Mouse (Mus musculus): Measurements from ENCODE around the gene Slc6a13. TPM values are rescaled to one million over a fixed set of nuclear protein-coding genes. Genes with fewer than 3 reads are reported as not detected.
A peak's percentile ranks its signal among the peaks of the same experiment; 100 is the strongest.

Slc6a13 gene
- polyA plus RNA-seq, 1 experiment from 2014 or later = 0.87 TPM

GRCm38 (mm10) chr6:121337229-121337628 is 37.2 kb downstream of the Slc6a13 start:
- Histone ChIP-seq H3K4me3 (ENCODE audit: low read depth, low read length) (no peak overlapping the region), H3K4me1 (ENCODE audit: control insufficient read depth, insufficient read depth, low read length) (no peaks in the 10 kb centered on the region), H3K36me3 (ENCODE audit: control insufficient read depth, insufficient read depth, low read length) (no peaks in the 10 kb centered on the region), H3K4me2 (ENCODE audit: low read depth, low read length) (no peak overlapping the region), H3K27me3 (ENCODE audit: control insufficient read depth, insufficient read depth, low read length) (no peaks in the 10 kb centered on the region), H3K27ac (ENCODE audit: low read depth, low read length) (no peak overlapping the region), H3K9ac (replicated peaks; ENCODE audit: low read depth, low read length) (no peak overlapping the region), H3K9me3 (ENCODE audit: control insufficient read depth, low read length) (no peaks in the 10 kb centered on the region)
- WGBS = 93% methylated on average over 9 of the region's 9 CpGs
- ATAC-seq (ENCODE audit: low read depth) = no peak

GRCm38 (mm10) chr6:121337770-121338518 is 37.9 kb downstream of the Slc6a13 start:
- H3K9ac ChIP-seq (replicated peaks; ENCODE audit: low read depth, low read length) = no peak overlapping the region
- H3K4me3 ChIP-seq (ENCODE audit: low read depth, low read length) = no peak overlapping the region
- H3K27ac ChIP-seq (ENCODE audit: low read depth, low read length) = no peak overlapping the region
- ATAC-seq (ENCODE audit: low read depth) = peak; percentile 88
- H3K9me3 ChIP-seq (ENCODE audit: control insufficient read depth, low read length) = no peaks in the 10 kb centered on the region
- 35% methylated on average over 3 of the region's 3 CpGs for WGBS
- H3K36me3 ChIP-seq (ENCODE audit: control insufficient read depth, insufficient read depth, low read length) = no peaks in the 10 kb centered on the region
- no peaks in the 10 kb centered on the region for H3K4me1 ChIP-seq (ENCODE audit: control insufficient read depth, insufficient read depth, low read length)
- no peak overlapping the region for H3K4me2 ChIP-seq (ENCODE audit: low read depth, low read length)
- no peaks in the 10 kb centered on the region for H3K27me3 ChIP-seq (ENCODE audit: control insufficient read depth, insufficient read depth, low read length)

GRCm38 (mm10) chr6:121338519-121338896 is 38.5 kb downstream of the Slc6a13 start:
- ATAC-seq (ENCODE audit: low read depth) = peak; percentile 25; the same call in 1 of the 2 replicates
- H3K4me2 ChIP-seq (ENCODE audit: low read depth, low read length) = no peak overlapping the region
- no peaks in the 10 kb centered on the region for H3K9me3 ChIP-seq (ENCODE audit: control insufficient read depth, low read length)
- 57% methylated on average over 4 of the region's 4 CpGs for WGBS
- no peaks in the 10 kb centered on the region for H3K36me3 ChIP-seq (ENCODE audit: control insufficient read depth, insufficient read depth, low read length)
- no peak overlapping the region for H3K4me3 ChIP-seq (ENCODE audit: low read depth, low read length)
- H3K4me1 ChIP-seq (ENCODE audit: control insufficient read depth, insufficient read depth, low read length) = no peaks in the 10 kb centered on the region
- H3K9ac ChIP-seq (replicated peaks; ENCODE audit: low read depth, low read length) = no peak overlapping the region
- H3K27ac ChIP-seq (ENCODE audit: low read depth, low read length) = no peak overlapping the region
- H3K27me3 ChIP-seq (ENCODE audit: control insufficient read depth, insufficient read depth, low read length) = no peaks in the 10 kb centered on the region

GRCm38 (mm10) chr6:121341650-121342049 is 41.6 kb downstream of the Slc6a13 start:
- WGBS = 84% methylated on average over 6 of the region's 6 CpGs
- Histone ChIP-seq H3K27me3 (ENCODE audit: control insufficient read depth, insufficient read depth, low read length) (no peaks in the 10 kb centered on the region), H3K9me3 (ENCODE audit: control insufficient read depth, low read length) (no peaks in the 10 kb centered on the region), H3K4me1 (ENCODE audit: control insufficient read depth, insufficient read depth, low read length) (no peaks in the 10 kb centered on the region), H3K4me3 (ENCODE audit: low read depth, low read length) (no peak overlapping the region), H3K27ac (ENCODE audit: low read depth, low read length) (no peak overlapping the region), H3K36me3 (ENCODE audit: control insufficient read depth, insufficient read depth, low read length) (no peaks in the 10 kb centered on the region), H3K9ac (replicated peaks; ENCODE audit: low read depth, low read length) (no peak overlapping the region), H3K4me2 (ENCODE audit: low read depth, low read length) (no peak overlapping the region)
- ATAC-seq (ENCODE audit: low read depth) = no peak

GRCm38 (mm10) chr6:121343026-121343770 is 43.2 kb downstream of the Slc6a13 start, which contains the start of gene Slc6a12:
Gene Slc6a12 (plus strand): TSS chr6:121343076.
- Histone ChIP-seq H3K9me3 (ENCODE audit: control insufficient read depth, low read length) (no peaks in the 10 kb centered on the region), H3K27me3 (ENCODE audit: control insufficient read depth, insufficient read depth, low read length) (no peaks in the 10 kb centered on the region), H3K27ac (ENCODE audit: low read depth, low read length) (no peak within 1 kb of the TSS), H3K4me2 (ENCODE audit: low read depth, low read length) (no peak within 1 kb of the TSS), H3K4me1 (ENCODE audit: control insufficient read depth, insufficient read depth, low read length) (no peaks in the 10 kb centered on the region), H3K9ac (replicated peaks; ENCODE audit: low read depth, low read length) (no peak within 1 kb of the TSS), H3K36me3 (ENCODE audit: control insufficient read depth, insufficient read depth, low read length) (no peaks in the 10 kb centered on the region), H3K4me3 (ENCODE audit: low read depth, low read length) (no peak within 1 kb of the TSS)
- ATAC-seq (ENCODE audit: low read depth) = no peak
- 77% methylated on average over 15 of the region's 15 CpGs for WGBS

- Histone ChIP-seq H3K9me3 (ENCODE audit: control insufficient read depth, low read length) (no peaks in the 10 kb centered on the region), H3K36me3 (ENCODE audit: control insufficient read depth, insufficient read depth, low read length) (no peaks in the 10 kb centered on the region), H3K4me1 (ENCODE audit: control insufficient read depth, insufficient read depth, low read length) (no peaks in the 10 kb centered on the region), H3K4me3 (ENCODE audit: low read depth, low read length) (no peak overlapping the region), H3K9ac (replicated peaks; ENCODE audit: low read depth, low read length) (no peak overlapping the region), H3K27ac (ENCODE audit: low read depth, low read length) (no peak overlapping the region), H3K27me3 (ENCODE audit: control insufficient read depth, insufficient read depth, low read length) (no peaks in the 10 kb centered on the region), H3K4me2 (ENCODE audit: low read depth, low read length) (no peak overlapping the region)
- WGBS = 71% methylated on average over 6 of the region's 6 CpGs
- ATAC-seq (ENCODE audit: low read depth) = no peak
These were observed 43.7 kb downstream of the Slc6a13 start for GRCm38 (mm10) chr6:121343771-121344123.

GRCm38 (mm10) chr6:121344329-121344728 is 44.3 kb downstream of the Slc6a13 start:
- Histone ChIP-seq H3K4me2 (ENCODE audit: low read depth, low read length) (no peak overlapping the region), H3K4me1 (ENCODE audit: control insufficient read depth, insufficient read depth, low read length) (no peaks in the 10 kb centered on the region), H3K9me3 (ENCODE audit: control insufficient read depth, low read length) (no peaks in the 10 kb centered on the region), H3K9ac (replicated peaks; ENCODE audit: low read depth, low read length) (no peak overlapping the region), H3K36me3 (ENCODE audit: control insufficient read depth, insufficient read depth, low read length) (no peaks in the 10 kb centered on the region), H3K4me3 (ENCODE audit: low read depth, low read length) (no peak overlapping the region), H3K27me3 (ENCODE audit: control insufficient read depth, insufficient read depth, low read length) (no peaks in the 10 kb centered on the region), H3K27ac (ENCODE audit: low read depth, low read length) (no peak overlapping the region)
- no peak for ATAC-seq (ENCODE audit: low read depth)
- 63% methylated on average over 5 of the region's 5 CpGs for WGBS

GRCm38 (mm10) chr6:121346428-121346827 is 46.4 kb downstream of the Slc6a13 start:
- Histone ChIP-seq H3K36me3 (ENCODE audit: control insufficient read depth, insufficient read depth, low read length) (no peaks in the 10 kb centered on the region), H3K9me3 (ENCODE audit: control insufficient read depth, low read length) (no peaks in the 10 kb centered on the region), H3K9ac (replicated peaks; ENCODE audit: low read depth, low read length) (no peak overlapping the region), H3K4me2 (ENCODE audit: low read depth, low read length) (no peak overlapping the region), H3K4me1 (ENCODE audit: control insufficient read depth, insufficient read depth, low read length) (no peaks in the 10 kb centered on the region), H3K27ac (ENCODE audit: low read depth, low read length) (no peak overlapping the region), H3K27me3 (ENCODE audit: control insufficient read depth, insufficient read depth, low read length) (no peaks in the 10 kb centered on the region), H3K4me3 (ENCODE audit: low read depth, low read length) (no peak overlapping the region)
- no peak for ATAC-seq (ENCODE audit: low read depth)
- 16% methylated on average over 8 of the region's 8 CpGs for WGBS

- no peak for ATAC-seq (ENCODE audit: low read depth)
- WGBS = 22% methylated on average over 2 of the region's 2 CpGs
- no peak overlapping the region for H3K4me2 ChIP-seq (ENCODE audit: low read depth, low read length)
These were observed 52.2 kb downstream of the Slc6a13 start for GRCm38 (mm10) chr6:121352276-121352675.

More at GRCm38 (mm10) chr6:121352276-121352675, 52.2 kb downstream of the Slc6a13 start:
- Histone ChIP-seq H3K4me3 (ENCODE audit: low read depth, low read length) (no peak overlapping the region), H3K4me1 (ENCODE audit: control insufficient read depth, insufficient read depth, low read length) (no peaks in the 10 kb centered on the region), H3K36me3 (ENCODE audit: control insufficient read depth, insufficient read depth, low read length) (no peaks in the 10 kb centered on the region), H3K9ac (replicated peaks; ENCODE audit: low read depth, low read length) (no peak overlapping the region), H3K27ac (ENCODE audit: low read depth, low read length) (no peak overlapping the region), H3K27me3 (ENCODE audit: control insufficient read depth, insufficient read depth, low read length) (no peaks in the 10 kb centered on the region), H3K9me3 (ENCODE audit: control insufficient read depth, low read length) (no peaks in the 10 kb centered on the region)

All from neural tube, embryonic 14.5 days (tissue).